Mouse (Mus musculus): ENCODE results near the gene Sfswap.
"Not testable (repeated sequence)": the region's sequence is repeated elsewhere in the genome, so short reads cannot be mapped to it uniquely, and the experiment has no call there.

The Sfswap gene

DNA sequence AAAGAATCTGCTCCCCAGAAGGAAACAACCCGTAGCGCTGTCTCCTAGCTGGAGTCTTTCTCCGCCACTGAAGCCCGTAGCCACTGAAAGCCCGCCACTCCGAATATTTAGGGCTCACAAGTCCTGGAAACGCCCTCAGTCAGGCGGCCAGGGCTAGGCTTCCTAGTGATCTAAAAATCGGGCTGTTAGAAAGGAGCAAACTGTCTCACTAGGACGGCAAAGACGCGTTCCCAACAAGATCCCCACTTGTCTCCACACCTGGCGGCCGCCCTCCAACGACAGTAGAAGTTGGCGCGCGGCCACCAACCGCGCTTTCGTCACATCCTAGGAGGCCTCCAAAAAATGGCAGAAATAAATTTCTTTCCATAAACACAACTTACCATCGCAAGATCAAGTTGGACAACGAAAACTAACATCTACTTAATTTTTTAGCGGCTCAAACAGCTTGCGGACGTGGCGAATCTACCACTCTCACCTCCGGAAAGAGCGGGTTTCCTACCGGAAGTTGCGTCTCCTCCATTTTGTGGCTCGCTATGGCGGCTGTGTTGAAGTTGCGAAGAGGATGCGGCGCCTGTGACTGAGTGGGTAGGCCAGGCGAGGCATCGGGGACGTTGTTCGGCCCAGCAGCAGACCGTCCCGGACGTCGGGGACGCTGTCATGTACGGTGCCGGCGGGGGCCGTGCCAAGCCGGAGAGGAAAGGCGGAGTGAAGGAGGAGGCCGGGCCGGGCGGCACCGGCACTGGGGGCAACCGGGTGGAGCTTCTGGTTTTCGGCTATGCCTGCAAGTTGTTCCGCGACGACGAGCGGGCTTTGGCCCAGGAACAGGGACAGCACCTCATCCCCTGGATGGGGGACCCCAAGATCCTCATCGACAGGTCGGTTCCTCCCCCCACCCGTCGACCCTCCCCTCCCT, at the start of gene Sfswap:
Sfswap (plus strand) TSS at position 500 of the 913 bp plus-strand sequence.
- in situ Hi-C loops (cut with MboI; ENCODE audit: unreplicated experiment in 2 of 2): loop anchor here (5.0 to 25.0 kb wide), 3 partner anchors 214 to 761 kb away; partner anchors contain the start of genes Mrps17 (in 1 of the 2), Sbds (in 1 of the 2) and Tyw1 (in 1 of the 2)

DNA sequence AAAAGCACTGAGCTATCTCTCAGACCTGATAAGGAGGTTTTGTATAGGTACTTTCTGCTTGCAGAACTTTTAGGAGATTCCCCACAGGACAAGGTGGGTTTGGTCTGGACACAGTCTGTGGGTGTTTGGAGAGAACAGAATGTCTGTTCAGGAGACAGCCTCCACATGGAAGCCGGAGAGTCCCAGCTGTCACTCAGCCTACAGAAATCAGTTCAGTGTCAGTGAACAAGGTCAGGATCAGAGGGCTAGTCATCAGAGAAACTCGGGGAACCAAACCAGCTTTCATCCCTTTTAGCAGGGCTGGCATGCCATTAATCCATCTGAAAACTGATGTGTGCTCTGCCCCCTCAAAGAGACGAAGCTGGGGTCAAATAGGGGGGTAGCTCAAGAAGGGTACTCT, 48.5 kb upstream of the Sfswap start:
- in situ Hi-C loops (cut with MboI; ENCODE audit: unreplicated experiment in 2 of 2): no loop called here

DNA sequence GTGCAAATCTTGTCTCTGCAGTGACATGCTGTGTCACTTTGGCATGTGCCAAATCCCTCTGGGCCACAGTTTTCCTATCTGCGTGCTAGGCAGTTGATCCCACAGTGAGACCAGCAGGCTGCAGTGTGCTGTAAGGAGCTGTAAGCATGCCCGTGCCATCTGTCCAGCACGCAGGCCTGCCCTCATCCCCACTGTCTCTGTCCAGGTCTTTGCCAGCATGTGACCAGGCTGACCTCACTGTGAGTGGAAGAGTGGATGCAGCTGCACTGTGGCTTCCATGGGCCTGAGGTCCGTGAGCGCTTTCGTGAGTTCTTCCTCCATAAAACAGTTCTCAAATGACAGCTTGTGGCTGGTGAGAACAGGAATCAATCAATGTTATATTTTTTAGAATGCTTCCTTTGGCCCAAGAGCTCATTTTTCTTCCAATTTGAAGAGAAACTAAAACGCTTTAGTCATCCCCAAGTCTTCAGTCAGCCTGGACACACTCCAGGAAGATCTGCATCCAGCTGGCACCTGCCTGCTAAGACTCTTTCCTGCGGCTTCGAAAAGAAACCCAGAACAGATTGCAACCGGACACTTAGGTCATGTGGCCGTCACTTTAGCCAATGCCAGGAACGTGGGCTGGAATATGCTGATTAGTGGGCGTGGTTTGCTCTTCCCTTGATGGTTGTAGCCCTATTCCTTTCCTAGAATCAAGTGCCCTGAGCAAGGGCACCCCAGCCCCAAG, 46.1 kb upstream of the Sfswap start:
- in situ Hi-C loops (cut with MboI; ENCODE audit: unreplicated experiment in 2 of 2): no loop called here

DNA sequence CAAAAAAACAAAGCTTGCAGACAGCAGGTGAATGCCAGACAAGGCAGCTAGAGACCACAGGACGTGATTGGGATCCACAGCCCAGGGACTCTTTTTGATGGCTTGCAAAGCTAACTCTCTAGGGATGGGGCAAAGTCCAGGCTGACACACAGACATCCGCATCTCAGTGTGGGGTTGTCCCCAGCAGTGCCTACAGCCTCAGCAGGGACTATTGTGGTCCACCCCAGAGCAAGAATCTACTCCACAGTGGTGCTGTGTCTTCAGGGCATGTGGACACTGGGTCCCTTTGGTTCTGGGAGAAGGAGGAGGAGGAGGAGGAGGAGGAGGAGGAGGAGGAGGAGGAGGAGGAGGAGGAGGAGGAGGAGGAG, 45.5 kb upstream of the Sfswap start:
- in situ Hi-C loops (cut with MboI; ENCODE audit: unreplicated experiment in 2 of 2): no loop called here

DNA sequence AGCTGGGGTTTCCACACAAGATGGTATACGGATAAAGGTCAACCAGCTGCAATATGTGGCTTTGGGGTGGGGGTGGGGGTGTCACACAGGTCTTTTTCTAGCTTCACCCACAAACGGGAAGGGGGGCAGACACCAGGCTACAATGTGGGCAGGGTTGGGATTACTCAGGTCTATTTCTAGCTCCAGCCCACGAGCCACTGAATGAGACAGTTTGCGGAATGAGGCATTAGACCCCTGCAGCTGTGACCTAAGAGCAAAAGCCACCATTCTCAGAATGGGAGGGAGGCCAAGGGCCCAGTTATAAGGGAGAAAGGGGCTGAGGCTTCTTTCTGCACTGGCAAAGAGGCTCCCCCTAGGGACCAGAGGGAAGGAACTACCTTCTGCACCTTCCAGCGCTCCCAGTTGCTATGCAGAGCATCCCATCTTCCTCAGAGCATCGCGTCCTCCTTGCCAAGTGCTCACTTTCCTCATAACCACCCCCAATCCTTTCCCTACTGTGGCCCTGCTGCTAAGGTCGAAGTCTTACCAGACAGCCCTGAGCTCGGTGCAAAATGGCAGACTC, 44.4 kb upstream of the Sfswap start:
- in situ Hi-C loops (cut with MboI; ENCODE audit: unreplicated experiment in 2 of 2): no loop called here

DNA sequence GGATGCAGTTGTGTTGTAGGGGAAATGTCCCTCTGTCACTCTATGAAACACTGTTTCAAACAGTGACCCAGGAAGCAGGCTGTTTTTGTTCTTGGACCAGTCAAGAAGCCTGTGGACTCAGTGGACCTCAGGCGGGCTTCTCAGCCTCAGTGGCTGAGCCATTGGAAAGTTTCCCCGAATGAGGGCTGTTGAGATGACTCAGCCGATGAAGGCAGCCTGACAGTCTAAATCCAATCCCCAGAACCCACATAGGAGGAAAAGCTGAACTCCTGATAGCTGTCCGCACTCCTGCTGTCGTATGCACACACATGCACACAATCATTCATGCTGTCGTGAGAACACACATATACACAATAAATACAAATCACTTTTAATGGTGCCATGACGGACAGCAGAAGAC, 42.9 kb upstream of the Sfswap start:
- in situ Hi-C loops (cut with MboI; ENCODE audit: unreplicated experiment in 2 of 2): no loop called here

DNA sequence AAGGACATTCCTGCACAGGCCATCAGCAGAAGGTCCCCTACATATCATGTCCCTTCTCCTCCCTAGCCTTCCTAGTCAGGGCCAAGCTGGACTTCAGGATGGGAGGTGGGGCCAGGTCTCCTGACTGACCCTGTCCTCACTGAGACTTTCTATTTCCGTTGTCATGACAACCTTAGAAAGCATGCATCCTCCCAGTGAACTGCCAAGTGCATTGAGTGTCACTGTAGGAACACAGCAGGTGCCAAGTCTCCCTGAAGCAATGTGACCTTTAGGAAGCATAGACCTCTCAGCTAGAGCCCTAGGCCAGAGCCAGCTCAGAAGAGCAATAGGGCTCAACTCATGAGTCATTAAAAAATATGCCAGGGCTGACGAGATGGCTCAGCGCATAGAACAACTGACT, 42.5 kb upstream of the Sfswap start:
- in situ Hi-C loops (cut with MboI; ENCODE audit: unreplicated experiment in 2 of 2): no loop called here

DNA sequence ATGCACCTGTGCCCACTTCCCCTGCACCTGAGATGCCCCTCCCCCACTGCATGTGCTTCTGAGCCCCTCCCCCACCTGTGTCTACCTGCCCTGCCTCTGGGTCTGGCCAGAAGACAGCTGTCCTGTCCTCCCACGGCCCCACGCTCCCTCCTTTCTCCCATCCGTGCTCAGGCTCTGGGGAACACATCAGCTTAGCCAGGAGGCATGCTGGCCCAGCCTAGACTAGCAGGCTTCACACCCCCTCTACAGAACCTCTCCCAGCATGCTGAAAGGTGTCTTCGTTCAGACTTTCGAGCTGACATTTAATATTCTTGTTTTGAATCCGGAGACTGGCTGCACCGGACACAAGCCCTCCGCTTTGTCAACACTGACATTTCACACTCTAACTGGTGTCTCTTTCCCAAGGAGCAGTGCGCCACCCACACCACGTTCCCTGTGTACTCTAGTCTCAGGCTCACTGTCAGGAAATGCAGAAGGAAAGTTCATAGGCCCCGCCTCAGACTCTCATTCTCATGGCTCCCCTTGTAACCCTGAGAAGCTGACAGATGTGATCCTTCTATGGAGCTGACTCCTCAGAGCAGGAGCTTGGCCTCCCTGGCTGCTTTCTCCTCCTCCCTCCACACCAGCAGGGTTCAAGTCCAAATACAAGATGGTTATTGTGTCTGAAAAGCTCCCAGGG, 40.1 kb upstream of the Sfswap start:
- in situ Hi-C loops (cut with MboI; ENCODE audit: unreplicated experiment in 2 of 2): no loop called here

DNA sequence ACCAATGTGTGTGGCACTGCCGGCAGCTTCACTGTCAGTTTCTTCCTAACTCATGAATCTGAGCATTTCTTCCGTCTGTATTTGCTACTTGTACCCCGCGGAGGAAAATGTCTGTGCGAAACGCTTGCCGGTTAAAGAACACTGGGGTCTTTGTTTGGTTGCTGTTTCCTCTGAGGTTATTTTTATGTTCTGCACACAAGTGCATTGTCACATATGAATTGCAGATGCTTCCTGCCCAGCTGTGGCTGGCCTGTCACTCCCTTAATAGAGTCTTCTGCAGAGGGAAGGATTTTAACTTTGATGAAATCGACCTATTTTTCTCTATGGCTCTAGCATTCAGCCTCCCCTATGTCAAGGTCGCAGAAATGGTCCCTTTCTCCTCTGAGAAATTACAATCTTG, 37.4 kb upstream of the Sfswap start:
- in situ Hi-C loops (cut with MboI; ENCODE audit: unreplicated experiment in 2 of 2): not testable (repeated sequence)

DNA sequence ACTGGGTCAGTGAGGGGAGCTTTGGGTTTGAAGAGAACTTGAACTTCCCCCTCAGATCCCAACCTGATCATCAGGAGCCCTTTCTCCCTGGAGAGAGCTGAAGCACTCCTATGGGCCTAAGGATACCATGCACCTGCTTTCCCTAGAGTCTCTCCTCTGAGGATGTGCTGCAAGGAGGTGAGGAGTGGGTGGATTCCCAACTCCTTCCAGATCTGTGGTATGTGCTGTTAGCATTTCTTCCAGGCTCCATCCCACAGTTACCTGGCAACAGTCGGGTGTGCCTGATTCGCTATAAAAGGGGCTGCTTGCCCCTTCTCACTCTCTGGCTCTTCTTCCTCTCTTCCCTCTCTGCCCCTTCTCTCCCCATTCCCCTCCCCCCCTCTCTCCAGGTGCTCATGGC, 35.2 kb upstream of the Sfswap start:
- in situ Hi-C loops (cut with MboI; ENCODE audit: unreplicated experiment in 2 of 2): no loop called here

DNA sequence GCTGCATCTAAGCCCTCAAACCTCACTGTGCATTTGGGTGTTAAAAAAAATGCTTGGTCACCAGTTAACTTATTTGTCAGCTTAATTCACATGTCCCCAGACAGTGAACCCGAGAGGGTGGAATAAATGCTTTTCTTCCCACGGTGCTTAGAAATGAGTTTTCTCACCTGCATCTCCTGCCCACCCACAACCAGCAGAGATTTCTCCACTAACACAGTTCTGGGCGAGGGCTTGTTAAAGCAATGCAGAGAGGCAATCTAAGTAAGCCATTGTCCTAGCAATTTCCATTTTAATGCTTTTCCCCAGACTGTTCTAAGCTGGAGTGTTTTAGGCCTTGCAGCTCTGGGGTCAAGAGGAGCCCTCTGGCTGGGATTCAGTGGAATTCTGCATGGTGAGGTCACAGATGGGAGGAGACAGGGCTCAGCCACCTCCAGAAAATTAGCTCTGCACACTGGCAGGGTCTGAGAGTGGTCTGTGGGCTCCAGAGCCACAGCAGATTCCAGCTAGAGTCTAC, 25.4 kb upstream of the Sfswap start:
- in situ Hi-C loops (cut with MboI; ENCODE audit: unreplicated experiment in 2 of 2): loop anchor here in 1 of 2 experiments (25.0 kb wide), 1 partner anchor 1387 kb away; no protein-coding TSS in a partner anchor

DNA sequence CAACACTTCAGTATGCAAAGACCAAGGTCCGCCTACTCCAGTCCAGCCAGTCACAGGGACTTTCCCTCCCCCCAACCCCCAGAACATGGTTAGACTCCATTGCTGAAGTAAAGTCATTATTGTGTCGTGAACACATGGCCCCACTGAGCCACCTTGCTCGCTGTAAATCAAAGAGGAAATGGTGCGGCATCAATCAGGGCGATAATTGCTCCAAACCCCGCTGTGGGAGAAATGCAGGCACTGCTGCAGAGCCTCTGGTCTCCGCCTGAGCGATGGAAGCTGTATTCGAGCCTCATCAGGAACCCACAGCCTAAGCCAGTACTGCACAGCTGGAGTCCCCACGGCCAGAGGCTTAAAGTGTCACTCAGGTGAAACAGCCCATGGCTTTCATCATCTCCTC, 11.1 kb upstream of the Sfswap start:
- in situ Hi-C loops (cut with MboI; ENCODE audit: unreplicated experiment in 2 of 2): loop anchor here (10.0 to 25.0 kb wide), 2 partner anchors 485 to 1372 kb away; partner anchors contain the start of gene Stx2 (in 1 of the 2)

DNA sequence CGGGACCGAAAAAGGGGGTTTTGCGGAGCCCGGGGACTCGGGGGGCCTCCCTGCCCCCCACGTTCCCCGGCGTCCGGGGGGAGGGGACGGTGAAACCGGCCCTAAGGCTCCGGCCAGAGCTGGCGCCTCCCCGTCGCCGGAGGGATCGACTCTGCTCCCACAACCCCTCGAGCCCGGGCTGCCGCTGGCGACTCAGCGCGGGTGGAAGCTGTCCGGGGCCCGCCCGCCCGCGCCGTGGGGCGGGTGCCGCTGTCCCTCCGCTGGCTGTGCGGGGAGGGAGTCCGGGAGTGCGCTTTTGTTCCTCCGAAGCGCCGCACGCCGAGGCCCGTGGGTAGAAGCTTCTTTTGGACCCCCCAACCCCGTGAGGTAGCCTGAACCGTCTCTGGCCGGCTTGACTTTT, 650 bp downstream of the Sfswap start:
- in situ Hi-C loops (cut with MboI; ENCODE audit: unreplicated experiment in 2 of 2): loop anchor here (5.0 to 25.0 kb wide), 3 partner anchors 213 to 761 kb away; partner anchors contain the start of genes Mrps17 (in 1 of the 2), Sbds (in 1 of the 2) and Tyw1 (in 1 of the 2)

DNA sequence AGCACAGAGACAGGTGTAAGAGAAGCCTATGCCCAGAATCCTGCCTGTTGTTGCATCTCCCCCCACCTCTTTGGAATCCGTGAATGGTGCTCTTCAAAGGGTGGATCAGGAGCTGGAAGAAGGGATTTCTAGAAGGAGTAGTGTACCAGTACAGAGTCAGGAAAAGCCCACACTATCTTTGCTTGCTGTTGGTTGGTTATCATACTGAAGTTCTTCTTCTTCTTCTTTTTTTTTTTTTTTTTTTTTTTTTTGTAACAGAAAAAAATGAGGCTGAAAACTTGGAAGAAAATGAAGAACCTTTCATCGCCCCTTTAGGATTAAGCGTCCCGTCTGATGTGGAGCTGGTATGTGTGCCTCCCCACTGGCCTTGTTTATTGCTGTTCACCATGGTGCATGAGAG, 5.9 kb downstream of the Sfswap start:
- in situ Hi-C loops (cut with MboI; ENCODE audit: unreplicated experiment in 2 of 2): loop anchor here in 1 of 2 experiments (5.0 to 25.0 kb wide), 3 partner anchors 208 to 755 kb away; partner anchors contain the start of genes Mrps17, Sbds and Tyw1

DNA sequence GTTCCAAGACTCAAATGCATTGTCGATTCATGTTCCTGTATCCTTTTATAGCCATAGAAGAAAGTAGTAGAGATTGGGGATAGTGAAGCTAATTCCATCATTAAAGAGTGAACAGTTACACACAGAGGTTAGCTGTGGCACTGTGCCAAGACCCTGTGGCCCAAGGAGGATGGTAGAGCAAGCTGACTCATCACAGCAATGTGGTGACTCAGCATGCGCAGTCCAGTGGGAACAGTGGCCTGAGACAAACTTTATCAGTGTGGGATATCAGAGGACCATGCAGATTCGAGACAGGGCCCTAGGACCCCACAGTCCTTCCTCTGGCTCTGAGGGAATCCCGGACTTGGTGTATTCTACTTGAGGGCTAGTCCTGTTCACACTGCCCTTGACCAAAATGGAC, 17.2 kb downstream of the Sfswap start:
- in situ Hi-C loops (cut with MboI; ENCODE audit: unreplicated experiment in 2 of 2): loop anchor here in 1 of 2 experiments (25.0 kb wide), 1 partner anchor 744 kb away; the partner anchor contains the start of genes Sbds and Tyw1

DNA sequence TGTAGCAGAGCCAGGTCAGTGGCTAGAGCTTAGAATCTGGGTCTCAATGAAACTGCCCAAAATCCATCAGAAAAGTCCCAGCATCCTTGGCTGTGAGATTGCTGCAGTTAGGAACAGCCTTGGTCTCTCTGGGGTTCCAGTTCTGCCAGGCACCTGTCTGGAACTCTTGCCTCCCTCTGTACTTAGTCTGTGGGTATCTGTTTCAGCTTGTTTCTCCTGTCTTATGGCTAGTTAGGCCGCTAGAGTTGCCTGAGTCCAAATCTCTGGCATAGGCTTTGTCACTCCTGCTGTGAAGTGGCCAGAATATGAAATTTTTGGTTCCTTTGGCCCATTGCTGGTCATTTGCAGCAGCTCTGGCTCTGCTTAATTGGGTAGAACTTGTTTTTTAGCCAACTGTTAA, 17.8 kb downstream of the Sfswap start:
- in situ Hi-C loops (cut with MboI; ENCODE audit: unreplicated experiment in 2 of 2): loop anchor here in 1 of 2 experiments (25.0 kb wide), 1 partner anchor 744 kb away; the partner anchor contains the start of genes Sbds and Tyw1

DNA sequence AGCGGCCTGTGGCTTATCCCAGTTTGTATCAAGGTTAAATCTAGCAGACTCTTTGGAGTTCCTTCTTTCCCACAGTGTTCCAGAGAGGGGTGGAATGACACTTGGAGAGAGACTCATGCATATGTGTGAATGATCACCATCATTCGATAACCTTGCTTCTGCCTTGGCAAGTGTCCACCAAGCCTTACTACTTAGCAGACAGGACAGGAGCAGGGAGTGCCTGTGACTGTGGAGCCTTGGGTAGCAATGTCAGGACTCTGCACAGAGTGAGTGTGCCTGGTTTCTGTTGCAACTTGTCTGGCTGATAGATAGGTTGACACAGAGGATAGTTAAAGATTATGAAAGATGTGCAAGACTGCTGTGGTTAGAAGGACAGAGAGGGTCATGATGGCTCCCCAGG, 18.6 kb downstream of the Sfswap start:
- in situ Hi-C loops (cut with MboI; ENCODE audit: unreplicated experiment in 2 of 2): loop anchor here in 1 of 2 experiments (25.0 kb wide), 1 partner anchor 743 kb away; the partner anchor contains the start of genes Sbds and Tyw1

DNA sequence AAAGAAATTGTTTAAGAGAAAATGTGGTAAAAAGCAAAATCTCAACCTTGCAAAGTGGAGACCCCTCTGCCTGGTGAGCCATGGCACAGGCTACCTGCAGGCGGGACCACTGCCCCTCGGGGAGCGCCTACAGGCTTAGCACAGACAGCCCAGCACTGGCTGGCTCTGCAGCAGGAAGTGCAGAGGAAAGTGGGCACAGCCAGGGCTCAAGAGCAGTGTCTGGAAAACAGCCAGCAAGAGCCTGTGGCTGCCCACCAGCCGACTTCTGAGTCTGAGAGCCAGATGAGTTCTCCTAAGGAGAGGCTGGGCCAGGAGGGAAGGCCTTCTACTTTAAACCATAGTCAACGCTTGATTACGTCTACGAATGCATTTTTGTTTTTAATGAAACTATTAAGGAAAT, 20.5 kb downstream of the Sfswap start:
- in situ Hi-C loops (cut with MboI; ENCODE audit: unreplicated experiment in 2 of 2): loop anchor here in 1 of 2 experiments (25.0 kb wide), 1 partner anchor 741 kb away; the partner anchor contains the start of genes Sbds and Tyw1

DNA sequence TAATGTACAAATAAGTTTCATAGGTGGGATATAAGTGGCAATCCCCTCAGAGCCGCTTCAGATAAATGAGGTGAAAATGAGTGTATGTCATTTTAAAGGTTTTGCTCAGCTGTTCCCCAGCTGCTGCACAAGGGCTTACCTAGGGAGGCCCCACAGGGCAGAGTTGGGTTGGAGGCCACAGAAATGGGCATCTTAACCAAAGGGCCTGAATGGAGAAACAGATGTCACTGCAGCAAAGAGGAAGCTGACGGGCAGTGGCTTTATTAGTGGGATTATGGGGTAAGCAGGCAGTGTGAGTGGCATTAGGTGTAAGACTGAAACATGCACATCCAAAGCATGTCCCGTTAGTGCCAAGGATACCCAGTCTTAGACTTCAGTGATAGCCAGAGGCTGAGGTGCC, 20.9 kb downstream of the Sfswap start:
- in situ Hi-C loops (cut with MboI; ENCODE audit: unreplicated experiment in 2 of 2): loop anchor here in 1 of 2 experiments (25.0 kb wide), 1 partner anchor 740 kb away; the partner anchor contains the start of genes Sbds and Tyw1

Measured in v-Abl transformed pro-B cells (cell line).